In the genomic region with DNA sequence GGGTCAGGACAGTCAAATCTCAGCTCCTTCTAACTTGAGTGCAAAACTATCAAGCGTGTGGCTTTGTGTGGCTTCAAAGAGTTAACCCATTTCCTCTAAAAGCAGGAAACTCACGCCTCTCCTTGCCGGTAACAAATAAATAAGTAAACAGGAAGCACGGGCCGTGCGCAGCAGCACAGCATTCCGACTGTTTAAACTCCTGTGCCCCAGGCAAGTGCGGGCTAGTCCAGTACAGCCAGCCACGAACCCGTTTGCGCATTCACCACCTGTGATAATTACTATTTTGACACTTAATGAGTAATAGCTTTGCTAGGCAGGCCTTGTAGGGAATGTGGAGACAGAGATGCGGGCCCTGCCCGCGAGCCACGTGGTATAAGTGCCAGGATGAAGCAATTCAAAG, we compare ENCODE assay signal across 8 mouse cellular contexts.
DNase-seq lines count a peak whose midpoint lies in the region; ATAC-seq and TF ChIP-seq lines count a peak whose summit lies in the region.

No protein-coding gene starts in this region.

- no peaks in the 10 kb centered on the region for H3K79me2 ChIP-seq in heart, adult 2 months (replicated peaks; ENCODE audit: control insufficient read depth, insufficient read depth, low read length)

- H3K4me3 ChIP-seq in heart, adult 2 months = peak overlapping the region; percentile 4; the same call in 1 of the 2 replicates
- H3K4me3 ChIP-seq in neural tube, embryonic 13.5 days = no peak overlapping the region
- H3K4me3 ChIP-seq in hindbrain, postnatal 0 days (ENCODE audit: low read length) = no peak overlapping the region
- no peak overlapping the region for H3K4me3 ChIP-seq in neural tube, embryonic 15.5 days (replicated peaks)

- no peak for TF ChIP-seq EP300 in heart, adult 2 months (IDR thresholded peaks at IDR 0.05; ENCODE audit: insufficient read depth, low read depth, low read length)

- no peak for TF ChIP-seq POLR2A in heart, adult 2 months (IDR thresholded peaks at IDR 0.05; ENCODE audit: insufficient read depth, low read depth, low read length)

- H3K27me3 ChIP-seq in heart, adult 2 months (ENCODE audit: control insufficient read depth, insufficient read depth, low read length) = no peaks in the 10 kb centered on the region
- no peaks in the 10 kb centered on the region for H3K27me3 ChIP-seq in neural tube, embryonic 13.5 days
- no peaks in the 10 kb centered on the region for H3K27me3 ChIP-seq in hindbrain, postnatal 0 days (ENCODE audit: insufficient read depth, low read length)
- H3K27me3 ChIP-seq in neural tube, embryonic 15.5 days (replicated peaks) = no peaks in the 10 kb centered on the region

- 58% methylated on average over 15 of the region's 15 CpGs for WGBS in heart, adult 2 months
- 55% methylated on average over 15 of the region's 15 CpGs for WGBS in neural tube, embryonic 13.5 days
- WGBS in hindbrain, postnatal 0 days = 67% methylated on average over 15 of the region's 15 CpGs
- 55% methylated on average over 15 of the region's 15 CpGs for WGBS in neural tube, embryonic 15.5 days

- H3K4me2 ChIP-seq in neural tube, embryonic 13.5 days = peak overlapping the region; percentile 9; the same call in 1 of the 2 replicates
- H3K4me2 ChIP-seq in hindbrain, postnatal 0 days (ENCODE audit: low read depth, low read length) = 0 out of 2 replicates have a peak overlapping the region, but pooled peaks have one; percentile 8
- H3K4me2 ChIP-seq in neural tube, embryonic 15.5 days = peak overlapping the region; percentile 8

- no peaks in the 10 kb centered on the region for H3K9me3 ChIP-seq in neural tube, embryonic 13.5 days
- H3K9me3 ChIP-seq in hindbrain, postnatal 0 days (ENCODE audit: low read length) = no peaks in the 10 kb centered on the region
- no peaks in the 10 kb centered on the region for H3K9me3 ChIP-seq in neural tube, embryonic 15.5 days (replicated peaks)

- no peaks in the 10 kb centered on the region for H3K4me1 ChIP-seq in heart, adult 2 months (ENCODE audit: control insufficient read depth, insufficient read depth, low read length)
- H3K4me1 ChIP-seq in neural tube, embryonic 13.5 days (replicated peaks) = peaks cover 79% of the 10 kb centered on the region
- peaks cover 19% of the 10 kb centered on the region for H3K4me1 ChIP-seq in hindbrain, postnatal 0 days (ENCODE audit: insufficient read depth, low read length)
- peaks cover 69% of the 10 kb centered on the region for H3K4me1 ChIP-seq in neural tube, embryonic 15.5 days

- peak in 1 of 2 experiments; percentile 10 for DNase-seq in heart, adult 2 months
- DNase-seq in heart, postnatal 25 days (ENCODE audit: low spot score) = no peak
- DNase-seq in neural tube, embryonic 10.5 days (ENCODE audit: extremely low spot score, low spot score) = no peak
- no peak for DNase-seq in hindbrain, postnatal 0 days (ENCODE audit: low spot score)
- no peak for DNase-seq in ovary, postnatal 14 days (ENCODE audit: low spot score)
- DNase-seq in ovary, adult 18-20 months (ENCODE audit: low spot score) = no peak

- peak overlapping the region; percentile 17; the same call in 1 of the 2 replicates for H3K9ac ChIP-seq in heart, adult 2 months (ENCODE audit: low read depth, low read length)
- H3K9ac ChIP-seq in neural tube, embryonic 13.5 days = no peak overlapping the region
- no peak overlapping the region for H3K9ac ChIP-seq in hindbrain, postnatal 0 days (replicated peaks; ENCODE audit: low read length)
- no peak overlapping the region for H3K9ac ChIP-seq in neural tube, embryonic 15.5 days (replicated peaks)

- no peak for TF ChIP-seq CTCF in heart, adult 2 months (IDR thresholded peaks at IDR 0.05)
- TF ChIP-seq CTCF in hindbrain, postnatal 0 days (IDR thresholded peaks at IDR 0.05; ENCODE audit: low read depth) = no peak

- no peak for ATAC-seq in neural tube, embryonic 13.5 days (ENCODE audit: low read depth)
- no peak for ATAC-seq in hindbrain, postnatal 0 days
- no peak for ATAC-seq in neural tube, embryonic 15.5 days (ENCODE audit: low FRiP score)

- H3K36me3 ChIP-seq in heart, adult 2 months (ENCODE audit: control insufficient read depth, insufficient read depth, low read length) = no peaks in the 10 kb centered on the region
- H3K36me3 ChIP-seq in neural tube, embryonic 13.5 days = no peaks in the 10 kb centered on the region
- H3K36me3 ChIP-seq in hindbrain, postnatal 0 days (ENCODE audit: insufficient read depth, low read length) = no peaks in the 10 kb centered on the region
- no peaks in the 10 kb centered on the region for H3K36me3 ChIP-seq in neural tube, embryonic 15.5 days

- peak overlapping the region; percentile 29 for H3K27ac ChIP-seq in heart, adult 2 months
- H3K27ac ChIP-seq in neural tube, embryonic 13.5 days (replicated peaks) = peak overlapping the region; percentile 23; the same call in 1 of the 2 replicates
- no peak overlapping the region for H3K27ac ChIP-seq in hindbrain, postnatal 0 days
- peak overlapping the region; percentile 37; the same call in 1 of the 2 replicates for H3K27ac ChIP-seq in neural tube, embryonic 15.5 days (replicated peaks)

- intact Hi-C loops in heart, adult 2 months (cut with DNase I) = no loop called here
- intact Hi-C loops in heart, postnatal 25 days (cut with DNase I) = no loop called here
